8 mouse cellular contexts compared by ENCODE assay signal in genomic region chr10:107271321-107272130, GRCm38 (mm10). TPM values are rescaled to one million over a fixed set of nuclear protein-coding genes. Genes with fewer than 3 reads are reported as not detected.
DNase-seq lines count a peak whose midpoint lies in the region; ATAC-seq and TF ChIP-seq lines count a peak whose summit lies in the region.

TSS of gene Lin7a (plus strand) at chr10:107271686.

- H3K36me3 ChIP-seq in embryonic facial prominence, embryonic 12.5 days = no peaks in the 10 kb centered on the region
- no peaks in the 10 kb centered on the region for H3K36me3 ChIP-seq in hindbrain, embryonic 13.5 days
- H3K36me3 ChIP-seq in midbrain, postnatal 0 days (ENCODE audit: insufficient read depth, low read length) = no peaks in the 10 kb centered on the region

- peaks cover 17% of the 10 kb centered on the region for H3K27me3 ChIP-seq in embryonic facial prominence, embryonic 12.5 days
- peaks cover 7% of the 10 kb centered on the region; the same call in 1 of the 2 replicates for H3K27me3 ChIP-seq in hindbrain, embryonic 13.5 days
- H3K27me3 ChIP-seq in midbrain, postnatal 0 days (ENCODE audit: insufficient read depth, low read length) = no peaks in the 10 kb centered on the region

- H3K9ac ChIP-seq in embryonic facial prominence, embryonic 12.5 days = peak within 1 kb of the TSS; percentile 66
- H3K9ac ChIP-seq in hindbrain, embryonic 13.5 days = peak within 1 kb of the TSS; percentile 92
- H3K9ac ChIP-seq in midbrain, postnatal 0 days (replicated peaks; ENCODE audit: low read length, poor library complexity, severe bottlenecking) = peak within 1 kb of the TSS; percentile 75

- ATAC-seq in embryonic facial prominence, embryonic 12.5 days (ENCODE audit: insufficient number of reproducible peaks, insufficient read depth, low FRiP score, low TSS enrichment) = peak; percentile 79
- ATAC-seq in hindbrain, embryonic 13.5 days (ENCODE audit: low FRiP score) = peak; percentile 85
- ATAC-seq in midbrain, postnatal 0 days (ENCODE audit: low FRiP score) = peak; percentile 80
- no peak for ATAC-seq in erythroid progenitor cell, adult 5-6 weeks (replicated peaks; ENCODE audit: low FRiP score, poor library complexity, severe bottlenecking)

- intact Hi-C loops in left cerebral cortex, postnatal 14 days (cut with DNase I) = loop anchor here (5.0 kb wide), 2 partner anchors 116 to 334 kb away; no protein-coding TSS in a partner anchor

- H3K9me3 ChIP-seq in embryonic facial prominence, embryonic 12.5 days = no peaks in the 10 kb centered on the region
- no peaks in the 10 kb centered on the region for H3K9me3 ChIP-seq in hindbrain, embryonic 13.5 days
- H3K9me3 ChIP-seq in midbrain, postnatal 0 days (ENCODE audit: low read length) = no peaks in the 10 kb centered on the region

- peak within 1 kb of the TSS; percentile 36 for H3K27ac ChIP-seq in embryonic facial prominence, embryonic 12.5 days
- H3K27ac ChIP-seq in hindbrain, embryonic 13.5 days = peak within 1 kb of the TSS; percentile 96
- peak within 1 kb of the TSS; percentile 88 for H3K27ac ChIP-seq in midbrain, postnatal 0 days (ENCODE audit: low read depth, low read length)

- peak; percentile 8 for DNase-seq in ovary, postnatal 36 days (ENCODE audit: low spot score)
- DNase-seq in ovary, adult 18-20 months (ENCODE audit: low spot score) = no peak
- DNase-seq in left cerebral cortex, postnatal 14 days (ENCODE audit: low spot score in 2 of 2) = peak; percentile 16 to 55
- DNase-seq in midbrain, postnatal 0 days (ENCODE audit: low spot score) = peak; percentile 75
- peak; percentile 1 for DNase-seq in yolk sac, embryonic 10.5 days (ENCODE audit: low spot score)

- H3K4me3 ChIP-seq in embryonic facial prominence, embryonic 12.5 days = peak within 1 kb of the TSS; percentile 69
- peak within 1 kb of the TSS; percentile 84 for H3K4me3 ChIP-seq in hindbrain, embryonic 13.5 days
- H3K4me3 ChIP-seq in midbrain, postnatal 0 days (ENCODE audit: low read depth, low read length) = peak within 1 kb of the TSS; percentile 67

- no peak for TF ChIP-seq CTCF in midbrain, postnatal 0 days (IDR thresholded peaks at IDR 0.05)

- no peaks in the 10 kb centered on the region for H3K4me1 ChIP-seq in embryonic facial prominence, embryonic 12.5 days
- peaks cover 15% of the 10 kb centered on the region for H3K4me1 ChIP-seq in hindbrain, embryonic 13.5 days (replicated peaks)
- H3K4me1 ChIP-seq in midbrain, postnatal 0 days (ENCODE audit: insufficient read depth, low read length) = peaks cover 3% of the 10 kb centered on the region

- H3K4me2 ChIP-seq in embryonic facial prominence, embryonic 12.5 days (replicated peaks) = peak within 1 kb of the TSS; percentile 99
- peak within 1 kb of the TSS; percentile 77 for H3K4me2 ChIP-seq in hindbrain, embryonic 13.5 days
- H3K4me2 ChIP-seq in midbrain, postnatal 0 days (ENCODE audit: low read depth, low read length, poor library complexity, severe bottlenecking) = peak within 1 kb of the TSS; percentile 77

- whole genome bisulfite sequencing in embryonic facial prominence, embryonic 12.5 days = 2% methylated on average over 38 of the region's 38 CpGs
- 1% methylated on average over 38 of the region's 38 CpGs for WGBS in hindbrain, embryonic 13.5 days
- 2% methylated on average over 37 of the region's 38 CpGs for WGBS in midbrain, postnatal 0 days

RNA-seq across cellular contexts. Expression of gene Lin7a, which starts in this region (rescaled TPM):
- polyA plus RNA-seq in embryonic facial prominence, embryonic 12.5 days (2016; fragmentation: Nextera tagmentation; extraction: Ambion mirVana) = 8.2 and 9.9 TPM in 2 replicates
- polyA plus RNA-seq in hindbrain, embryonic 13.5 days (2015; fragmentation: Nextera tagmentation; extraction: Ambion mirVana) = 45.3 and 46.5 TPM in 2 replicates
- 10 to 100 TPM; 67.7 to 77.9 TPM for total RNA-seq in left cerebral cortex, postnatal 14 days (2021)
- total RNA-seq in midbrain, postnatal 0 days (2014; rRNA removed) = 41.7 and 44.6 TPM in 2 replicates
- polyA plus RNA-seq in midbrain, postnatal 0 days (2015; fragmentation: Nextera tagmentation; extraction: Ambion mirVana) = 27.0 and 28.5 TPM in 2 replicates
- not detected in 2 replicates for total RNA-seq in erythroid progenitor cell, adult 5-6 weeks (2015; ENCODE audit: low replicate concordance)
- total RNA-seq in erythroid progenitor cell, adult 5-6 weeks (2017; ENCODE audit: low replicate concordance) = not detected in 2 replicates

Comparison
In these comparisons a context has a peak if more than half of its experiments do, and no peak if none do; other contexts are left out.
1. RNA of gene Lin7a (total RNA-seq): 67.7 to 77.9 TPM in left cerebral cortex, postnatal 14 days and 41.7 to 44.6 TPM in midbrain, postnatal 0 days; not detected in erythroid progenitor cell, adult 5-6 weeks; every median in the first group is over 10 times any median in the second.
2. H3K27ac ChIP-seq: peak in every context shown above with its lines; median percentile 96 in hindbrain, embryonic 13.5 days; 88 in midbrain, postnatal 0 days; 36 in embryonic facial prominence, embryonic 12.5 days.
3. Peak in every context shown above with its lines, with median percentiles within 50 percentile points of each other: H3K4me2 ChIP-seq, H3K4me3 ChIP-seq and H3K9ac ChIP-seq.